In genomic region chr14:25608618-25609017, GRCm38 (mm10) we compare ENCODE assay signal across 8 mouse cellular contexts.
A peak's percentile ranks its signal among the peaks of the same experiment; 100 is the strongest.
DNase-seq lines count a peak whose midpoint lies in the region; ATAC-seq and TF ChIP-seq lines count a peak whose summit lies in the region.

No protein-coding gene starts in this region.

- no peaks in the 10 kb centered on the region for H3K36me3 ChIP-seq in liver, adult 2 months (ENCODE audit: control insufficient read depth, insufficient read depth, low read length)
- no peaks in the 10 kb centered on the region for H3K36me3 ChIP-seq in embryonic facial prominence, embryonic 14.5 days (ENCODE audit: control insufficient read depth, insufficient read depth, low read length)
- peaks cover 7% of the 10 kb centered on the region for H3K36me3 ChIP-seq in limb, embryonic 14.5 days (ENCODE audit: control insufficient read depth, insufficient read depth, low read length)
- H3K36me3 ChIP-seq in stomach, postnatal 0 days (ENCODE audit: control insufficient read depth, insufficient read depth, low read length), result no peaks in the 10 kb centered on the region

- peaks cover 11% of the 10 kb centered on the region; the same call in 1 of the 2 replicates for H3K79me2 ChIP-seq in liver, adult 2 months (ENCODE audit: control insufficient read depth, insufficient read depth, low read length)

- no peak for TF ChIP-seq POLR2A in liver, adult 2 months (IDR thresholded peaks at IDR 0.05; ENCODE audit: extremely low read depth, insufficient read depth, low read length)
- TF ChIP-seq POLR2A in limb, embryonic 14.5 days (IDR thresholded peaks at IDR 0.05; ENCODE audit: borderline replicate concordance, extremely low read depth, insufficient read depth, insufficient read length), result no peak

- H3K4me1 ChIP-seq in liver, adult 2 months (ENCODE audit: control insufficient read depth, insufficient read depth, low read length), result peaks cover 10% of the 10 kb centered on the region
- peaks cover 69% of the 10 kb centered on the region for H3K4me1 ChIP-seq in embryonic facial prominence, embryonic 14.5 days (ENCODE audit: control insufficient read depth, insufficient read depth, low read length)
- peaks cover 74% of the 10 kb centered on the region for H3K4me1 ChIP-seq in limb, embryonic 14.5 days (ENCODE audit: control insufficient read depth, insufficient read depth, low read length)
- H3K4me1 ChIP-seq in stomach, postnatal 0 days (replicated peaks; ENCODE audit: control insufficient read depth, insufficient read depth), result peaks cover 25% of the 10 kb centered on the region

- 0 out of 2 replicates have a peak overlapping the region, but pooled peaks have one; percentile 7 for H3K27ac ChIP-seq in liver, adult 2 months (replicated peaks; ENCODE audit: insufficient read depth, low read depth, low read length)
- peak overlapping the region; percentile 90 for H3K27ac ChIP-seq in embryonic facial prominence, embryonic 14.5 days (replicated peaks; ENCODE audit: low read depth, low read length)
- peak overlapping the region; percentile 81; the same call in 1 of the 2 replicates for H3K27ac ChIP-seq in limb, embryonic 14.5 days (replicated peaks; ENCODE audit: low read depth, low read length)
- peak overlapping the region; percentile 89 for H3K27ac ChIP-seq in stomach, postnatal 0 days (replicated peaks)

- TF ChIP-seq CTCF in liver, adult 2 months (IDR thresholded peaks at IDR 0.05; ENCODE audit: low read depth, low read length), result no peak
- TF ChIP-seq CTCF in stomach, postnatal 0 days (IDR thresholded peaks at IDR 0.05; ENCODE audit: low read depth), result no peak

- peak overlapping the region; percentile 99 for H3K4me2 ChIP-seq in embryonic facial prominence, embryonic 14.5 days (ENCODE audit: low read depth, low read length)
- peak overlapping the region; percentile 96 for H3K4me2 ChIP-seq in limb, embryonic 14.5 days (replicated peaks; ENCODE audit: low read depth, low read length, severe bottlenecking)
- peak overlapping the region; percentile 100 for H3K4me2 ChIP-seq in stomach, postnatal 0 days (replicated peaks; ENCODE audit: low read depth)

- H3K9ac ChIP-seq in liver, adult 2 months (ENCODE audit: low read depth, low read length), result no peak overlapping the region
- H3K9ac ChIP-seq in embryonic facial prominence, embryonic 14.5 days (ENCODE audit: low read depth, low read length), result peak overlapping the region; percentile 86
- peak overlapping the region; percentile 80 for H3K9ac ChIP-seq in limb, embryonic 14.5 days (ENCODE audit: low read depth, low read length, severe bottlenecking)
- no peak overlapping the region; the same call in 1 of the 2 replicates for H3K9ac ChIP-seq in stomach, postnatal 0 days (ENCODE audit: low read length)

- H3K4me3 ChIP-seq in liver, adult 2 months (ENCODE audit: insufficient read depth, low read depth, low read length), result peak overlapping the region; percentile 4; the same call in 1 of the 2 replicates
- peak overlapping the region; percentile 78 for H3K4me3 ChIP-seq in embryonic facial prominence, embryonic 14.5 days (ENCODE audit: low read depth, low read length)
- H3K4me3 ChIP-seq in limb, embryonic 14.5 days (replicated peaks; ENCODE audit: low read length), result peak overlapping the region; percentile 68
- H3K4me3 ChIP-seq in stomach, postnatal 0 days (ENCODE audit: low read depth, low read length), result peak overlapping the region; percentile 71

- no peaks in the 10 kb centered on the region for H3K27me3 ChIP-seq in liver, adult 2 months (ENCODE audit: control insufficient read depth, insufficient read depth, low read length)
- H3K27me3 ChIP-seq in embryonic facial prominence, embryonic 14.5 days (replicated peaks; ENCODE audit: control insufficient read depth, insufficient read depth, low read length), result no peaks in the 10 kb centered on the region
- no peaks in the 10 kb centered on the region for H3K27me3 ChIP-seq in limb, embryonic 14.5 days (ENCODE audit: control insufficient read depth, insufficient read depth, low read length)
- H3K27me3 ChIP-seq in stomach, postnatal 0 days (ENCODE audit: control insufficient read depth, insufficient read depth, low read length), result no peaks in the 10 kb centered on the region

- H3K9me3 ChIP-seq in embryonic facial prominence, embryonic 14.5 days (ENCODE audit: control insufficient read depth, low read length), result no peaks in the 10 kb centered on the region
- H3K9me3 ChIP-seq in limb, embryonic 14.5 days (ENCODE audit: control insufficient read depth, low read length), result no peaks in the 10 kb centered on the region
- no peaks in the 10 kb centered on the region for H3K9me3 ChIP-seq in stomach, postnatal 0 days (ENCODE audit: control insufficient read depth, low read length)

- DNase-seq in liver, adult 2 months (ENCODE audit: extremely low read depth, low read depth, low spot score), result no peak
- no peak for DNase-seq in liver
- DNase-seq in embryonic facial prominence, embryonic 14.5 days (ENCODE audit: low spot score), result no peak
- DNase-seq in limb, embryonic 14.5 days (ENCODE audit: low spot score), result no peak
- DNase-seq in stomach, postnatal 0 days (ENCODE audit: low spot score), result no peak
- no peak for DNase-seq in right cerebral cortex, postnatal 36 days (ENCODE audit: low spot score in 2 of 2)
- no peak for DNase-seq in urinary bladder, adult 2 months (ENCODE audit: low spot score)
- DNase-seq in frontal cortex, postnatal 25 days (ENCODE audit: low spot score in 2 of 2), result no peak

- ATAC-seq in embryonic facial prominence, embryonic 14.5 days (ENCODE audit: low read depth), result no peak
- no peak for ATAC-seq in limb, embryonic 14.5 days (ENCODE audit: low FRiP score, low read depth)
- ATAC-seq in stomach, postnatal 0 days (ENCODE audit: low FRiP score, low TSS enrichment), result no peak

- WGBS in liver, adult 2 months, result 88% methylated on average over 4 of the region's 4 CpGs
- WGBS in embryonic facial prominence, embryonic 14.5 days, result 14% methylated on average over 4 of the region's 4 CpGs
- WGBS in limb, embryonic 14.5 days, result 13% methylated on average over 4 of the region's 4 CpGs
- WGBS in stomach, postnatal 0 days, result 48% methylated on average over 4 of the region's 4 CpGs

- TF ChIP-seq EP300 in stomach, postnatal 0 days (optimal IDR thresholded peaks at IDR 0.05), result no peak

Comparison
In these comparisons a context has a peak if more than half of its experiments do, and no peak if none do; other contexts are left out.
1. H3K27ac ChIP-seq: peak in every context shown above with its lines; median percentile 90 in embryonic facial prominence, embryonic 14.5 days; 89 in stomach, postnatal 0 days; 81 in limb, embryonic 14.5 days; 7 in liver, adult 2 months.
2. H3K4me3 ChIP-seq: peak in every context shown above with its lines; median percentile 78 in embryonic facial prominence, embryonic 14.5 days; 71 in stomach, postnatal 0 days; 68 in limb, embryonic 14.5 days; 4 in liver, adult 2 months.
3. H3K9ac ChIP-seq: peak in embryonic facial prominence, embryonic 14.5 days (single experiment) and limb, embryonic 14.5 days (single experiment); none in liver, adult 2 months (single experiment) and stomach, postnatal 0 days (single experiment).
4. Peak in every context shown above with its lines, with median percentiles within 50 percentile points of each other: H3K4me2 ChIP-seq.